Mouse (Mus musculus) hindbrain, embryonic 10.5 days (tissue): ENCODE measurements at regions not wholly inside any gene's neighbourhood (a gene's known extent, or its start where the extent isn't known, plus 50 kb on each side); places are given as distances from the start of the nearest gene placed in this dataset.
A peak's percentile ranks its signal among the peaks of the same experiment; 100 is the strongest.

Experiments used
- DNase-seq: peaks from one replicate; pipeline ENCODE4 v3.0.0-alpha.2; 2017; ENCODE audit warnings: low spot score
- H3K27ac ChIP-seq: fragments of 300-500 bp; sonication (generic); 2 replicates; pipeline ENCODE4 v1.5.1; 2016; ENCODE audit warnings: mild to moderate bottlenecking, moderate library complexity
- H3K27me3 ChIP-seq: fragments of 300-500 bp; sonication (generic); 2 replicates; pipeline ENCODE4 v1.6.1; 2016; ENCODE audit warnings: mild to moderate bottlenecking; ENCODE audit not compliant: poor library complexity, insufficient read depth, severe bottlenecking
- H3K36me3 ChIP-seq: fragments of 300-500 bp; sonication (generic); 2 replicates; pipeline ENCODE4 v1.6.1; 2016; ENCODE audit warnings: mild to moderate bottlenecking, moderate library complexity
- H3K4me1 ChIP-seq: fragments of 300-500 bp; sonication (generic); replicated peaks from 2 replicates; pipeline ENCODE4 v1.6.1; 2016; ENCODE audit warnings: mild to moderate bottlenecking
- H3K4me3 ChIP-seq: fragments of 300-500 bp; sonication (generic); 2 replicates; pipeline ENCODE4 v1.5.1; 2016; ENCODE audit warnings: mild to moderate bottlenecking, moderate library complexity
- H3K9me3 ChIP-seq: fragments of 300-500 bp; sonication (generic); 2 replicates; pipeline ENCODE4 v1.6.1; 2016; ENCODE audit warnings: mild to moderate bottlenecking, moderate library complexity
- WGBS: fragments of 180-500 bp; shearing (Covaris S2); methylation state at CpG from one replicate; pipeline ENCODE4 v1.1.7; 2016; 5-methylcytosine and 5-hydroxymethylcytosine counted together

DNA sequence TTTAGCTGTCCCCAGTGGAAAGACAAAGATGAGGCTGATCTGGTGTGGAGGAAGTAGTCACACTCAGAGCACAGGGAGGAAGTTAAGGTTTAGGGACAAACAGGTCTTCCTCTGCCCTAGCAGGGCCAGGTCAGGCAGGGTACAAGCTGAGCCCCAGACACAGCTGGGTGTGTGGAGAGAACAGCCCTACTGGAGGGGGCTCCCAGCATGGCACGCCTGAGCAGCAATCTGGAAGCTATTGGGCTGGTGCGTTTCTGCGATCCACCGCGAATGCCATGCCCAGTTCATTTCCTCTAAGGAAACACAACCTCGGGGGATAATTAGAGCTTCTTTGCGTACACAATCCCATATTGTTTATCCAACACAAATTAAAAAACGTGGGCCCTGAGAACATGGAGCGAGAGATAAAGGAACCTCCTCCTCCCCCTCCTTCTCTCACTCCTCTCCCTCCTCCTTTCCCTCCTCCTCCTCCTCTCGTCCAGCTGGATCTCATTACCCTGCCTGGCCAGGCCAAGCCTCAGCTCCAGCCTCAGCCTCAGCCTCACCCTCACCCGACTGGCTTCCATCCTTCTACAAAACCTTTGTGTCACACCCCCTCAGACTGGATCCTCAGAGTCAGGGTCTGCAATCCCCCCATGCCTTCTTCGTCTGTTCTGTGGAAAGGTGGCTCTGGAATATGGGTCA lies 81.2 kb downstream of the Pja1 start:
- peaks cover 28% of the 10 kb centered on the region for H3K4me1 ChIP-seq
- H3K27me3 ChIP-seq = peaks cover 98% of the 10 kb centered on the region
- H3K9me3 ChIP-seq = no peaks in the 10 kb centered on the region
- peak; percentile 31 for DNase-seq
- peak overlapping the region; percentile 62 for H3K27ac ChIP-seq
- H3K36me3 ChIP-seq = no peaks in the 10 kb centered on the region
- no peak overlapping the region for H3K4me3 ChIP-seq
- WGBS = 65% methylated on average over 12 of the region's 12 CpGs

DNA sequence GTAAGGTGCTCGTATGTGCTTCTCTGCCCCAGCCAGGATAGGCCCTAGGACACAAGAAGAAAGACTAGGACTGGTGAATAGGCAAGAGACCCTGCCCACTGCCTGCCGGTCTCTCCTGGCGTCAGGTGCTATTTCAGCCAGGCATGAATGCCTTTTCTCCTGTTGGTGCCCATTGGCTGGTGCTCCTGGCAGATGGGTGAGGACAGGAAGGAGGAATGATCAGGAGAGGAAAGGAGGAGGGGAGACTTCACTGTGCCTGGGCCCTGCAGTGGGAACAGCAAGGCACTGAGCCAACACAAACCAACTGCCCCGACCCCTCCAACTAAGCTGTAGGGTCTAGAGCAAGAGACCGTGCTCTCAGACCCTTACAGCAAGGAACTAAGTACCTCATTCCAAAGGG lies 100.4 kb downstream of the Pja1 start:
- peaks cover 99% of the 10 kb centered on the region for H3K27me3 ChIP-seq
- no peak overlapping the region for H3K27ac ChIP-seq
- no peaks in the 10 kb centered on the region; the same call in 1 of the 2 replicates for H3K4me1 ChIP-seq
- no peaks in the 10 kb centered on the region for H3K9me3 ChIP-seq
- H3K4me3 ChIP-seq = no peak overlapping the region
- H3K36me3 ChIP-seq = no peaks in the 10 kb centered on the region
- WGBS = 82% methylated on average over 5 of the region's 5 CpGs
- no peak for DNase-seq

DNA sequence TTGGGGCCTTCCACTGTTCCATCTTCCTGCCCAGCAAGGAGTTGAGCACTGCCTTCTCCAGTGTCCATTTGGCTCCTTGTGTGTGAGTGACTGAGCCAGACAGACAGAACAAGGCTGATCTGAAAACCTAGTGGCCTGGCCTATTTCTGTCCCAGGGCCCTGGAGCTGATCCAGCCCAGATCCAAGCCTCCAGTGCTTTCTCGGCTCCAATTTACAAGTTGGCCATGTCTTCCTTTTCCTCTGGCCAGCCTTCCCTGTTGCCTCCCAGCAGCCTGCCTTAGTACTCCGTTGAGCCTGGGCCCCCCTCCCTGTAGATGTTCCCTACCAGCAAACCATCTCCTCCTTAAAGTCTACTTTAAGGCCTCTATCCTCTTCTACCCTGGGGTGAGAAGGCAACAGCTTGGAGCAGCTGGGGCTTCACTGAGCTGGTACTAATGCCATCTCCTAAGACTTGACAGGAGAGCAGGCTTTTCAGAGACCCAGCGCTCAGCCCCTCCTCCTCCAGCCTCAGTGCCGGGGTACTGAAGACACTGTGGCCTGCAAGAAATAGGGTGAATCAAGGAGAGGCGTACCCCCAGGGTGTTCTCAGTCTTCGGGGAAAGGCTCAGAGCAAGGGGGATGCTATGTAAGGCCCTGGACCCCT lies 101.7 kb downstream of the Pja1 start:
- H3K4me3 ChIP-seq = no peak overlapping the region
- no peak overlapping the region for H3K27ac ChIP-seq
- peaks cover 100% of the 10 kb centered on the region for H3K27me3 ChIP-seq
- 82% methylated on average over 6 of the region's 6 CpGs for WGBS
- no peaks in the 10 kb centered on the region for H3K9me3 ChIP-seq
- DNase-seq = no peak
- no peaks in the 10 kb centered on the region for H3K36me3 ChIP-seq
- H3K4me1 ChIP-seq = no peaks in the 10 kb centered on the region; the same call in 1 of the 2 replicates

DNA sequence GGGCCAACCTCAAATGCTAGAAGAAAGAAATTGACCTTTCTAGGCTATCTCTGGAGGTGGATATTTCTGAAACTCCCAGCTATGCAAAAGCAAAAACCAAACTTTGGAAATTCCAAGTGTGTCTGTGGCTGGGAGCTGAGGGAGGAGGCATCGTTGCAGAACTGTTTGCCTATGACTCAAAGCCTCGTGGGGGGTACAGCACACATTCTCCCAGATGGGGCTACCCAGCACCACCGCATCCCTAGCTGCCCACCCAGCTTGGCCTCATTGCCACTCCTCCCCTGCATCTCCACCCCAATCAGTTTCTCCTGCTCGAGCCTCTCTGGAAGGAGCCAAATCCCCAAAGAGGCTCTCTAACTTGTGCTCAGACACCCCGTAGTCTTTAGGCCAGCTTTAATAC lies 107.0 kb downstream of the Pja1 start:
- no peaks in the 10 kb centered on the region for H3K9me3 ChIP-seq
- H3K27me3 ChIP-seq = peaks cover 100% of the 10 kb centered on the region
- H3K36me3 ChIP-seq = no peaks in the 10 kb centered on the region
- WGBS = 72% methylated on average over 5 of the region's 5 CpGs
- H3K27ac ChIP-seq = no peak overlapping the region
- H3K4me3 ChIP-seq = no peak overlapping the region
- peaks cover under 1% of the 10 kb centered on the region; the same call in 1 of the 2 replicates for H3K4me1 ChIP-seq
- no peak for DNase-seq

DNA sequence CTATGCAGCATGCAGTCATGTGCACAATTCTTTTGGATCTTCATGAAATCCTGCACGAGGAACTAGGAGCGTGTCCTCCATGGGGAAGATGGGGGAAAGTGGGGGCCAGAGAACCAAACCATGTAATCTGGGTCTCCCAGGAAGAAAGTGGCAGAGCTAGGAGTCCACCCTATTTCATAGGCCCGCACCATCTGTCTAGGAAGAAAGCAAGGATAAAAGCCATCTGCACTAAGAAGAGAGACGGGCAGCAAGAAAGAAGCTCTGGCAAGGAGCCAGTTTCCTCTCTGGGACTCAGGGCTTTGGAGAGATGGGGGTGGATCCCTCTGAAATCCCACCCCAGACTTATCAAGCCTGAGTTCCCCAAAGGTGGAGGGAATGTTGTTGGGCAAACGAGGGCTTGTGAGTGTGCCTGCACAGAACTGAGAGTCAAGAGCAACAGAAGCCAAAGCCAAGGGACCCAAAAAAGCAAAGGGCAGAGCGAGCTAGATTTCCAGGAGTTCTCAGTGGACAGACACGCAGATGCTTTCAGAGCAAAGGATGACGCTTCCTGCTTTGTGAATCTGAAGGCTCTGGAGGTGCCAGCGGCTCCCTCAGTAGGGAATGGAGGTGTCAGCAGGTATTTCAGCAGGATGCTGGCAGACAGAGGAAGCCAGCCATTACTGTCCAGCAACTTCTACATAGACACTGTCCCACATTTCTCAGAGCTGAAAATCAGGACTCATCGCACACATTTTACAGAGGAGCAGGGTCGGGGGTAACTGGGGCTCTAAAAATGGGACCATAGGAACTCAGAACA lies 110.8 kb downstream of the Pja1 start:
- Histone ChIP-seq H3K27me3 (peaks cover 95% of the 10 kb centered on the region), H3K27ac (no peak overlapping the region), H3K4me3 (no peak overlapping the region), H3K4me1 (peaks cover 13% of the 10 kb centered on the region), H3K36me3 (no peaks in the 10 kb centered on the region), H3K9me3 (no peaks in the 10 kb centered on the region)
- WGBS = 74% methylated on average over 11 of the region's 11 CpGs
- no peak for DNase-seq

DNA sequence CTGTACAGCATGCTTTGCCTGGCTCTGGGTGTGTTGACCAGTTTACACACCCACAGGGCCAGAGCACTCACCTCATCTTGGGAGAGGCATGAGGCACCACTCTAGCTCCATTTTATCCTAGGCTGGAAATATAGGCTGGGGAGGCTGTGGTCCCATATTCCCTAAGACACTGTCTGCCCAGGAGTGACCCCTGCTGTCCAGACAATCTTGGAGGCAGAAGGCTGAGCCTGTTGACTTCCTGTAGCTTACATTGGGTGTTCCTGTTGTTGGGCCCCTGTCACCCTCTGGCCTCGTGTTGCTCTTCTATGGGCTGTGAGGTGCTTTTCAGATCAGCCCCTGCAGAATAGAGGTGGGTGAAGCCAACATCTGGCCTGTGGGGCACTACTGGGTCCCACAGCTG lies 112.3 kb downstream of the Pja1 start:
- DNase-seq = no peak
- Histone ChIP-seq H3K4me3 (no peak overlapping the region), H3K36me3 (no peaks in the 10 kb centered on the region), H3K4me1 (peaks cover 13% of the 10 kb centered on the region), H3K9me3 (no peaks in the 10 kb centered on the region), H3K27ac (0 out of 2 replicates have a peak overlapping the region, but pooled peaks have one; percentile 71), H3K27me3 (peaks cover 95% of the 10 kb centered on the region)
- 43% methylated on average over 1 of the region's 1 CpGs for WGBS

DNA sequence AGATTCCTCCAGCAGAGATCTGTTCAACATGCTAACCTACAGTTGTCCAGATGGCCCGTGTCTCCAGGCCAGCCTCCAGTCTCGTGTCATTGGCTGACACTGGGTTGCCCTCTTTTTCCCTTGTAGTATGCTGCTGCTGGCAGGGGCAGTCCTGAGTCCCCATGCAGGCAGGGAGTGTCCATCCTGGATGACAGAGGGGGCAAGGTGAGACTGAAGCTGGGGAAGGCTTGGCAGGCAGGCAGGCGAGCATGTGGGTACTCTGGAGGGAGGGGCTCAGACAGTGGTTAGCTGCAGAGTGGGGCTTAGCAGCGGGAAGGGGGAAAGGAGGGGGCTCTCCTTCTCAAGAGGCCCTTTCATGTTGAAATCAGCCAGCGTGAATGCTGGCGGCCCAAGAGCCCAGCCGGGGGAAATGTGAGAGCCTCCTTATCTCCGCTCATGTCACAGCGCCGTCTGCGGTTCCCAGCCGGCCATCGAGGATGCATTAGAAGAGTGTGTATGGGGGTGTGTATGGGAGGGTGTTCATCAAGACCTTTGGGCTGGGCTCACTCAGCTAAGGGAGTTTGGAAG lies 112.9 kb downstream of the Pja1 start:
- H3K27ac ChIP-seq = peak overlapping the region; percentile 71
- peak; percentile 30 for DNase-seq
- peaks cover 13% of the 10 kb centered on the region for H3K4me1 ChIP-seq
- no peaks in the 10 kb centered on the region for H3K36me3 ChIP-seq
- H3K4me3 ChIP-seq = no peak overlapping the region
- no peaks in the 10 kb centered on the region for H3K9me3 ChIP-seq
- WGBS = 33% methylated on average over 13 of the region's 13 CpGs
- H3K27me3 ChIP-seq = peaks cover 95% of the 10 kb centered on the region

DNA sequence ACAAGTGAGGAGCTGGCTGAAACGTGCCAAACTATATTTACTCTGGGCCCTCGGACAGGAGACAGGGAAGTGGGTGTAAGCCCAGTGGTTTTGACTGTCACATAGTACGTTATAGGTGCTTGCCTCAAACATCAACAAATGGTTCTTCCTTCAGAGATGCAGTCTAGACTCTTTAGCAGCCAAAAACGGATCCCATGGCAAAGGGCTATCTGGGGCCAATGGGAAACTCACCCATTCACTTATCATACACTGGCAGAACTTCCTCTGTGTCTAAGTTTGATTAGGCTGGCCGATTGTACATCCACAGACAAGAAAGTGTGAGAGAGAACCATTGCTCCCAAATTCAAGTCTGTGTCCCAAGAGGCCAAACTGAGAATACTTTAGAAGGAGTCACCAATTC lies 115.9 kb downstream of the Pja1 start:
- no peaks in the 10 kb centered on the region for H3K9me3 ChIP-seq
- peaks cover 95% of the 10 kb centered on the region for H3K27me3 ChIP-seq
- no peak overlapping the region for H3K4me3 ChIP-seq
- 82% methylated on average over 5 of the region's 5 CpGs for WGBS
- peaks cover 21% of the 10 kb centered on the region for H3K4me1 ChIP-seq
- no peak overlapping the region for H3K27ac ChIP-seq
- no peaks in the 10 kb centered on the region for H3K36me3 ChIP-seq
- DNase-seq = no peak

DNA sequence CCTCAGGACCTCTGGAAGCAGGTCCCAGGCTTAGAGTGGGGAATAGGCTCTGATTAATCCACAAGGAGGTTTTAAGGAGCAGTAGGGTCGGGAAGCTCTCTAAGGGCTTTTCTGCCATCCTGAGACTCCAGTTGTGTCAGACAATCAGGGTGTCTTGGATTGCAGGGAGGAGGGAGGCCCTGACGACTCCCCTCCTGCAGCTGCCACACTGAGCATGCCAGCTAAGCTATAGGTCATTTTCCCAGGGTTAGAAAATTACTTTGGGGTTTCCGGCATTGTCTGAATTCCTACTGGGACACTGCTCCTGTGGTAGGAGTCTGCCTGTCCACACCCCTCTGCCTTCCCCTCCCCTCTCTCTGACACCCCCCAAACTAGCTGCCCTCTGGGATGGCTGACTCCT lies 120.8 kb downstream of the Pja1 start:
- peaks cover 8% of the 10 kb centered on the region; the same call in 1 of the 2 replicates for H3K4me1 ChIP-seq
- 45% methylated on average over 3 of the region's 3 CpGs for WGBS
- H3K9me3 ChIP-seq = no peaks in the 10 kb centered on the region
- no peak for DNase-seq
- no peak overlapping the region for H3K4me3 ChIP-seq
- H3K36me3 ChIP-seq = no peaks in the 10 kb centered on the region
- peaks cover 72% of the 10 kb centered on the region for H3K27me3 ChIP-seq
- no peak overlapping the region for H3K27ac ChIP-seq

DNA sequence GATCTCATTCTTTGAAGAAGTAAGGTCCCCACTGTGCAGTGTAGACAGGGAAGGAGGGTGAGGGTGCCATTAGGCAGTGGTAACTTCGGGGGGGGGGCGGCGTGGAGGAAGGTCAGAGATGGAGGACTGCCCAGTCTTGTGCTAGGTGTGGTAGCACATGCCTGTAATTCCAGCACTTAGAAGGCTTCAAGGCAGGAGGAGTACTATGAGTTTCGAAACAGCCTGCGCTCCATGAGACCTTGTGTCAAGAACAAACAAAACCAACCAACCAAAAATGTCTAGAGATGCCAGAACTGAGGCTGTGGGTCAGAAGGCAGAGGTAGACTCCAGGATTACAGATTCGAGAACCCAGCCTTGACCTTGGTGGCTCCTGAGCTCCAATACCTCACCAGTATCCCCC lies 130.8 kb downstream of the Pja1 start:
- no peak overlapping the region for H3K4me3 ChIP-seq
- 82% methylated on average over 6 of the region's 6 CpGs for WGBS
- H3K27ac ChIP-seq = no peak overlapping the region; the same call in 1 of the 2 replicates
- no peak for DNase-seq
- H3K27me3 ChIP-seq = peaks cover 77% of the 10 kb centered on the region
- H3K36me3 ChIP-seq = no peaks in the 10 kb centered on the region
- H3K9me3 ChIP-seq = no peaks in the 10 kb centered on the region
- peaks cover 37% of the 10 kb centered on the region for H3K4me1 ChIP-seq

DNA sequence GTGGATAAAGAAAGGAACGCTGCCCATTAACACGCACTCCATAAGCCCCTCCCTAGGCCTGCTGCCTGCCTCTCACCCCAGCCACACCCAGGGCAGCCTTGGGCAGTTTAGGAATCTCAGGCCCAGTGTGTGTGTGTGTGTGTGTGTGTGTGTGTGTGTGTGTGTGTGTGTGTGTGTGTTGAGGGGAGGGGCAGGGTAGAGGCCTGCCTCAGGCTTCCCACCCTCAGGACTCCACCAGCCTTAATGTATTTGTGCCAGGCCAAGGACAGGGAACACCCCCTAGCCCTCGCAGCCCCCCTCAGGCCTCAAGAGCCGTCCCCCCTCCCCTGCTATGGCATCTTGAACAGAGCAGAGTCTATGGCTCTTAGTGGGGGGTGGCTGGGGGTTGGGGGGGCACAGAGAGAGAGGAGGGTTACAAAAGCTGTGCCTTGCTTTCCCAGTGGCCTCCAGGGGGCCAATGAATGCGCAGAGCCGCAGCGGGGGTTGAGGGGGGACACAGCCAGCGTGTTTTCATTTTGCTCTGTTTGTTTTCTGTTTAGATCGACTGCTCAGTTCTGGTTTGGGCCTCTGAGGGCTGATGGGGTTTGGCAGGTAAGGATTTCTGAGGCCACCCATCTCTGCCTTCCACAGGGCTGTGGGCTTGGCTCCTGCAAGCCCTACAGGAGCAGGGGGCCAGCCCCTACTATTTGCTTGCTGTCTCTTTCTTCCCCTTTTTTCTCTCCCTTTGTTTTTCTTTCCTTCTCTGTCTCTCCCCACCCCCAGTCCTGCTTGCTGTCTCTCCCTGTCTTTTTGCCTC lies 131.8 kb downstream of the Pja1 start:
- DNase-seq = peak; percentile 37

More for the DNA sequence above, 131.8 kb downstream of the Pja1 start:
- H3K36me3 ChIP-seq = no peaks in the 10 kb centered on the region
- H3K27me3 ChIP-seq = peaks cover 80% of the 10 kb centered on the region
- H3K9me3 ChIP-seq = no peaks in the 10 kb centered on the region
- H3K4me3 ChIP-seq = no peak overlapping the region
- peaks cover 37% of the 10 kb centered on the region for H3K4me1 ChIP-seq
- H3K27ac ChIP-seq = peak overlapping the region; percentile 79
- WGBS = 31% methylated on average over 9 of the region's 9 CpGs
